ENCODE assay signal across 22 mouse cellular contexts in genomic region chr9:50922363-50923153, GRCm38 (mm10).
DNase-seq lines count a peak whose midpoint lies in the region; ATAC-seq and TF ChIP-seq lines count a peak whose summit lies in the region.
"Had no signal": no experiment of that assay in that cellular context is flagged by ENCODE, and none has a peak within 500 bp of the region (broad histone marks: within the 10 kb centered on the region; RNA-seq: fewer than 3 reads in every experiment).

No protein-coding gene starts in this region.

- no peak for TF ChIP-seq CTCF in liver, postnatal 0 days (IDR thresholded peaks at IDR 0.05; ENCODE audit: low read depth)

- H3K9ac ChIP-seq in lung, embryonic 16.5 days (ENCODE audit: low read length) = no peak overlapping the region
- no peak overlapping the region for H3K9ac ChIP-seq in liver, postnatal 0 days (replicated peaks)
- H3K9ac ChIP-seq: forebrain, embryonic 15.5 days; heart, embryonic 13.5 days; kidney, embryonic 15.5 days; limb, embryonic 13.5 days; neural tube, embryonic 13.5 days had no signal

- 53% methylated on average over 5 of the region's 5 CpGs for WGBS in lung, embryonic 16.5 days
- WGBS in large intestine, adult 2 months = 25% methylated on average over 5 of the region's 5 CpGs
- 62% methylated on average over 5 of the region's 5 CpGs for WGBS in liver, postnatal 0 days (ENCODE audit: insufficient replicate concordance)

- no peak overlapping the region for H3K4me2 ChIP-seq in lung, embryonic 16.5 days (ENCODE audit: low read depth, low read length)
- H3K4me2 ChIP-seq in liver, postnatal 0 days (ENCODE audit: low read depth, low read length) = peak overlapping the region; percentile 10
- H3K4me2 ChIP-seq: forebrain, embryonic 15.5 days; heart, embryonic 13.5 days; kidney, embryonic 15.5 days; limb, embryonic 13.5 days; neural tube, embryonic 13.5 days had no signal

- peak; percentile 61; the same call in 1 of the 2 replicates for TF ChIP-seq EP300 in liver, postnatal 0 days (IDR thresholded peaks at IDR 0.05; ENCODE audit: low read depth)

- no peaks in the 10 kb centered on the region for H3K36me3 ChIP-seq in lung, embryonic 16.5 days (ENCODE audit: control insufficient read depth, insufficient read depth, low read length)
- H3K36me3 ChIP-seq in liver, postnatal 0 days (replicated peaks; ENCODE audit: insufficient read depth, low read length) = no peaks in the 10 kb centered on the region
- H3K36me3 ChIP-seq: forebrain, embryonic 15.5 days; kidney, embryonic 15.5 days; neural tube, embryonic 13.5 days had no signal

- H3K9me3 ChIP-seq in lung, embryonic 16.5 days (ENCODE audit: control insufficient read depth, low read length) = no peaks in the 10 kb centered on the region
- H3K9me3 ChIP-seq in liver, postnatal 0 days (ENCODE audit: low read length) = no peaks in the 10 kb centered on the region
- H3K9me3 ChIP-seq: forebrain, embryonic 15.5 days; heart, embryonic 13.5 days; kidney, embryonic 15.5 days; limb, embryonic 13.5 days; midbrain, embryonic 10.5 days; neural tube, embryonic 13.5 days had no signal

- peak; percentile 50; the same call in 1 of the 2 replicates for ATAC-seq in lung, embryonic 16.5 days (ENCODE audit: low read depth)
- peak; percentile 50; the same call in 1 of the 2 replicates for ATAC-seq in liver, postnatal 0 days
- ATAC-seq: forebrain, embryonic 15.5 days; hindbrain, postnatal 0 days had no signal

- peaks cover 5% of the 10 kb centered on the region; the same call in 1 of the 2 replicates for H3K4me1 ChIP-seq in lung, embryonic 16.5 days (replicated peaks; ENCODE audit: control insufficient read depth, insufficient read depth, low read length)
- peaks cover 23% of the 10 kb centered on the region for H3K4me1 ChIP-seq in liver, postnatal 0 days (ENCODE audit: insufficient read depth)
- H3K4me1 ChIP-seq: forebrain, embryonic 15.5 days; kidney, embryonic 15.5 days; midbrain, embryonic 10.5 days had no signal

- H3K4me3 ChIP-seq in lung, embryonic 16.5 days (ENCODE audit: low read length) = no peak overlapping the region
- no peak overlapping the region for H3K4me3 ChIP-seq in liver, postnatal 0 days (ENCODE audit: low read depth, low read length)
- H3K4me3 ChIP-seq: forebrain, embryonic 15.5 days; heart, embryonic 13.5 days; kidney, embryonic 15.5 days; layer of hippocampus, adult 2 months; limb, embryonic 13.5 days; midbrain, embryonic 10.5 days; neural tube, embryonic 13.5 days had no signal

- DNase-seq in lung, adult 18-20 months = no peak
- peak; percentile 66 for DNase-seq in c-Kit-positive CD71-positive TER-119-positive erythroid progenitor cells, embryonic 14.5 days (ENCODE audit: low spot score)
- peak; percentile 36 for DNase-seq in large intestine, adult 2 months (ENCODE audit: low read depth, low spot score)
- DNase-seq in liver, postnatal 0 days = no peak
- DNase-seq in right cerebral cortex, adult 2 months (ENCODE audit: low spot score in 2 of 2) = no peak
- DNase-seq in embryo, embryonic 9.5 days (ENCODE audit: extremely low spot score) = no peak
- DNase-seq in gastrocnemius, postnatal 4 days (ENCODE audit: low spot score in 2 of 2) = no peak
- DNase-seq: adrenal gland, adult 2 months; cerebellum, adult 11-12 months; cerebellum, postnatal 25 days; heart, postnatal 36 days; lung, postnatal 4 days; thymus, postnatal 36 days had no signal

- H3K27me3 ChIP-seq in lung, embryonic 16.5 days (ENCODE audit: control insufficient read depth, insufficient read depth, low read depth, low read length) = peaks cover 2% of the 10 kb centered on the region; the same call in 1 of the 2 replicates
- H3K27me3 ChIP-seq in liver, postnatal 0 days (ENCODE audit: insufficient read depth, low read length) = no peaks in the 10 kb centered on the region
- H3K27me3 ChIP-seq: forebrain, embryonic 15.5 days; heart, embryonic 13.5 days; kidney, embryonic 15.5 days; limb, embryonic 13.5 days; neural tube, embryonic 13.5 days had no signal

- H3K27ac ChIP-seq in lung, embryonic 16.5 days (ENCODE audit: low read length) = no peak overlapping the region
- peak overlapping the region; percentile 39; the same call in 1 of the 2 replicates for H3K27ac ChIP-seq in liver, postnatal 0 days (ENCODE audit: low read depth)
- H3K27ac ChIP-seq: forebrain, embryonic 15.5 days; heart, embryonic 13.5 days; hindbrain, postnatal 0 days; kidney, embryonic 15.5 days; layer of hippocampus, adult 2 months; limb, embryonic 13.5 days; midbrain, embryonic 10.5 days; neural tube, embryonic 13.5 days had no signal

Comparison
In these comparisons a context has a peak if more than half of its experiments do, and no peak if none do; other contexts are left out.
1. DNase-seq: peak in c-Kit-positive CD71-positive TER-119-positive erythroid progenitor cells, embryonic 14.5 days (single experiment) and large intestine, adult 2 months (single experiment); none in lung, adult 18-20 months (0 of 2), liver, postnatal 0 days (single experiment), right cerebral cortex, adult 2 months (0 of 2), embryo, embryonic 9.5 days (single experiment) and gastrocnemius, postnatal 4 days (0 of 2).